In genomic region chr17:35359470-35359862, GRCm38 (mm10) we compare ENCODE assay signal across 10 mouse cellular contexts. TPM values are rescaled to one million over a fixed set of nuclear protein-coding genes. Genes with fewer than 3 reads are reported as not detected.
A peak's percentile ranks its signal among the peaks of the same experiment; 100 is the strongest.
DNase-seq lines count a peak whose midpoint lies in the region; ATAC-seq lines count a peak whose summit lies in the region.
"Had no signal": no experiment of that assay in that cellular context is flagged by ENCODE, and none has a peak within 500 bp of the region (broad histone marks: within the 10 kb centered on the region; RNA-seq: fewer than 3 reads in every experiment).

No protein-coding gene starts in this region.

- intact Hi-C loops in heart, postnatal 36 days (cut with DNase I): loop anchor here (1.0 to 5.0 kb wide), 2 partner anchors 40 to 1397 kb away; no protein-coding TSS in a partner anchor

- peak overlapping the region; percentile 51 for H3K4me3 ChIP-seq in heart, embryonic 16.5 days (ENCODE audit: low read length)
- peak overlapping the region; percentile 29 for H3K4me3 ChIP-seq in hindbrain, embryonic 14.5 days (replicated peaks; ENCODE audit: low read length)
- peak overlapping the region; percentile 36 for H3K4me3 ChIP-seq in midbrain, embryonic 13.5 days (replicated peaks)
- H3K4me3 ChIP-seq: myocyte had no signal

- H3K27me3 ChIP-seq in heart, embryonic 16.5 days (ENCODE audit: control insufficient read depth, insufficient read depth, low read length): peaks cover 2% of the 10 kb centered on the region; the same call in 1 of the 2 replicates
- peaks cover 14% of the 10 kb centered on the region for H3K27me3 ChIP-seq in hindbrain, embryonic 14.5 days (ENCODE audit: control insufficient read depth, insufficient read depth, low read length)
- H3K27me3 ChIP-seq in midbrain, embryonic 13.5 days: peaks cover 29% of the 10 kb centered on the region

- H3K9me3 ChIP-seq in heart, embryonic 16.5 days (replicated peaks; ENCODE audit: control insufficient read depth, low read length): 0 out of 2 replicates have a peak, but pooled peaks cover 6% of the 10 kb centered on the region
- H3K9me3 ChIP-seq in hindbrain, embryonic 14.5 days (ENCODE audit: control insufficient read depth, low read length): 0 out of 2 replicates have a peak, but pooled peaks cover 4% of the 10 kb centered on the region
- H3K9me3 ChIP-seq in midbrain, embryonic 13.5 days: peaks cover 6% of the 10 kb centered on the region; the same call in 1 of the 2 replicates

- no peak for DNase-seq in heart, postnatal 36 days
- peak; percentile 28 for DNase-seq in R1 (ENCODE audit: low read depth, low spot score)
- DNase-seq in hindbrain, embryonic 14.5 days (ENCODE audit: low spot score): no peak
- no peak for DNase-seq in adrenal gland, adult 8-10 months
- DNase-seq in gastrocnemius, postnatal 25 days: no peak

- H3K4me1 ChIP-seq in heart, embryonic 16.5 days (ENCODE audit: control insufficient read depth, insufficient read depth, low read length): 0 out of 2 replicates have a peak, but pooled peaks cover 5% of the 10 kb centered on the region
- peaks cover 3% of the 10 kb centered on the region; the same call in 1 of the 2 replicates for H3K4me1 ChIP-seq in hindbrain, embryonic 14.5 days (replicated peaks; ENCODE audit: control insufficient read depth, insufficient read depth, low read length)
- peaks cover 8% of the 10 kb centered on the region for H3K4me1 ChIP-seq in midbrain, embryonic 13.5 days (replicated peaks)

- H3K27ac ChIP-seq in heart, embryonic 16.5 days (ENCODE audit: low read length): no peak overlapping the region
- H3K27ac ChIP-seq in hindbrain, embryonic 14.5 days: no peak overlapping the region
- H3K27ac ChIP-seq in midbrain, embryonic 13.5 days: no peak overlapping the region

- WGBS in heart, embryonic 16.5 days: 18% methylated on average over 21 of the region's 21 CpGs
- WGBS in hindbrain, embryonic 14.5 days: 16% methylated on average over 21 of the region's 21 CpGs
- 17% methylated on average over 21 of the region's 21 CpGs for WGBS in midbrain, embryonic 13.5 days

- no peak for ATAC-seq in heart, embryonic 16.5 days (replicated peaks; ENCODE audit: extremely low read depth, insufficient read depth, low FRiP score)
- ATAC-seq in hindbrain, embryonic 14.5 days (ENCODE audit: low FRiP score): no peak
- no peak for ATAC-seq in midbrain, embryonic 13.5 days
- ATAC-seq in activated CD4-positive, CD25-positive, alpha-beta regulatory T cell, adult 4 months: no peak

- H3K36me3 ChIP-seq in heart, embryonic 16.5 days (ENCODE audit: control insufficient read depth, insufficient read depth): no peaks in the 10 kb centered on the region
- H3K36me3 ChIP-seq in hindbrain, embryonic 14.5 days (replicated peaks; ENCODE audit: control insufficient read depth, insufficient read depth): no peaks in the 10 kb centered on the region
- no peaks in the 10 kb centered on the region for H3K36me3 ChIP-seq in midbrain, embryonic 13.5 days
- H3K36me3 ChIP-seq: G1E had no signal

- peak overlapping the region; percentile 48 for H3K9ac ChIP-seq in heart, embryonic 16.5 days (ENCODE audit: low read length)
- H3K9ac ChIP-seq in hindbrain, embryonic 14.5 days: peak overlapping the region; percentile 18; the same call in 1 of the 2 replicates
- peak overlapping the region; percentile 52 for H3K9ac ChIP-seq in midbrain, embryonic 13.5 days (replicated peaks)

- peak overlapping the region; percentile 74 for H3K4me2 ChIP-seq in heart, embryonic 16.5 days (ENCODE audit: low read depth, low read length)
- H3K4me2 ChIP-seq in hindbrain, embryonic 14.5 days (replicated peaks): peak overlapping the region; percentile 52
- H3K4me2 ChIP-seq in midbrain, embryonic 13.5 days (replicated peaks): peak overlapping the region; percentile 65

RNA-seq across cellular contexts. Expression of gene H2-Q2, which starts 17.4 kb away (rescaled TPM):
- polyA plus RNA-seq in heart, embryonic 16.5 days (2015; fragmentation: Nextera tagmentation; extraction: Ambion mirVana): 0.82 and 2.1 TPM in 2 replicates
- 1 to 10 TPM in 1 of 2 experiments, under 1 TPM in 1; 0.64 to 1.4 TPM for total RNA-seq in heart, postnatal 36 days (2021)
- polyA plus RNA-seq in hindbrain, embryonic 14.5 days (2014; fragmentation: Nextera tagmentation; extraction: Ambion mirVana): 3.0 and 3.1 TPM in 2 replicates
- polyA plus RNA-seq in midbrain, embryonic 13.5 days (2015; fragmentation: Nextera tagmentation; extraction: Ambion mirVana): 0.26 and 0.30 TPM in 2 replicates
- 1 to 10 TPM; 7.5 to 8.8 TPM for polyA plus RNA-seq in activated CD4-positive, CD25-positive, alpha-beta regulatory T cell, adult 4 months (2017; shearing (Covaris generic))
- total RNA-seq in adrenal gland, adult 8-10 months (2022): 1 to 10 TPM; 1.7 to 2.7 (median 2.3) TPM
- total RNA-seq in gastrocnemius, postnatal 25 days (2021): under 1 TPM; 0.36 to 0.78 TPM
- total RNA-seq: G1E had no signal
- polyA plus RNA-seq: G1E had no signal

RNA-seq across cellular contexts. Expression of gene H2-Q4, which starts 20.0 kb away (rescaled TPM):
- 3.2 and 4.1 TPM in 2 replicates for polyA plus RNA-seq in heart, embryonic 16.5 days (2015; fragmentation: Nextera tagmentation; extraction: Ambion mirVana)
- 10 to 100 TPM; 10.1 to 13.8 TPM for total RNA-seq in heart, postnatal 36 days (2021)
- polyA plus RNA-seq in hindbrain, embryonic 14.5 days (2014; fragmentation: Nextera tagmentation; extraction: Ambion mirVana): 0.59 and 0.74 TPM in 2 replicates
- 1.00 and 1.3 TPM in 2 replicates for polyA plus RNA-seq in midbrain, embryonic 13.5 days (2015; fragmentation: Nextera tagmentation; extraction: Ambion mirVana)
- 10 to 100 TPM; 12.1 to 12.7 TPM for polyA plus RNA-seq in activated CD4-positive, CD25-positive, alpha-beta regulatory T cell, adult 4 months (2017; shearing (Covaris generic))
- total RNA-seq in adrenal gland, adult 8-10 months (2022): 10 to 100 TPM; 26.9 to 46.7 (median 37.7) TPM
- 1 to 10 TPM; 2.2 to 3.9 TPM for total RNA-seq in gastrocnemius, postnatal 25 days (2021)
- polyA plus RNA-seq: G1E had no signal

RNA-seq across cellular contexts. Expression of gene H2-Q1, which starts 39.3 kb away (rescaled TPM):
- polyA plus RNA-seq in heart, embryonic 16.5 days (2015; fragmentation: Nextera tagmentation; extraction: Ambion mirVana): not detected in 2 replicates
- total RNA-seq in heart, postnatal 36 days (2021): 1 to 10 TPM; 1.1 to 1.4 TPM
- polyA plus RNA-seq in hindbrain, embryonic 14.5 days (2014; fragmentation: Nextera tagmentation; extraction: Ambion mirVana): 0.25 and 0.27 TPM in 2 replicates
- polyA plus RNA-seq in midbrain, embryonic 13.5 days (2015; fragmentation: Nextera tagmentation; extraction: Ambion mirVana): 0.11 and 0.17 TPM in 2 replicates
- polyA plus RNA-seq in activated CD4-positive, CD25-positive, alpha-beta regulatory T cell, adult 4 months (2017; shearing (Covaris generic)): not detected
- total RNA-seq in adrenal gland, adult 8-10 months (2022): 1 to 10 TPM; 3.6 to 5.8 (median 4.6) TPM
- under 1 TPM; 0.20 to 0.86 TPM for total RNA-seq in gastrocnemius, postnatal 25 days (2021)
- polyA plus RNA-seq: G1E had no signal
